Mouse (Mus musculus) C2C12 (cell line): ENCODE results near the gene Phf11c. TPM values are rescaled to one million over a fixed set of nuclear protein-coding genes. Genes with fewer than 3 reads are reported as not detected.
"Not testable (repeated sequence)": the region's sequence is repeated elsewhere in the genome, so short reads cannot be mapped to it uniquely, and the experiment has no call there.

Source experiments
- H3K27me3 ChIP-seq: one replicate; pipeline ENCODE4 v1.6.1; 2011; ENCODE audit not compliant: control insufficient read depth, insufficient read depth, insufficient read length
- H3K36me3 ChIP-seq: one replicate; pipeline ENCODE4 v1.6.1; 2011; ENCODE audit not compliant: control insufficient read depth, insufficient read depth
- H3K4me3 ChIP-seq: one replicate; pipeline ENCODE4 v1.5.1; 2011; ENCODE audit warnings: mild to moderate bottlenecking, control low read depth; ENCODE audit not compliant: poor library complexity, insufficient read depth, severe bottlenecking
- H3K79me2 ChIP-seq: one replicate; pipeline ENCODE4 v1.6.1; 2011; ENCODE audit not compliant: control insufficient read depth, insufficient read depth
- H3K79me3 ChIP-seq: one replicate; pipeline ENCODE4 v1.6.1; 2011; ENCODE audit warnings: low read depth, control low read depth
- H3ac ChIP-seq: one replicate; pipeline ENCODE3; 2011; ENCODE audit warnings: low read depth; ENCODE audit not compliant: control insufficient read depth, insufficient read length
- CEBPB ChIP-seq: IDR thresholded peaks from one replicate; pipeline ENCODE4 v1.6.1; 2011; ENCODE audit warnings: low read depth, mild to moderate bottlenecking, control low read depth, moderate library complexity
- CTCF ChIP-seq: IDR thresholded peaks from one replicate; pipeline ENCODE4 v1.5.1; 2011; ENCODE audit not compliant: control insufficient read depth, insufficient read depth, insufficient read length
- FOSL1 ChIP-seq: IDR thresholded peaks from one replicate; pipeline ENCODE4 v1.8.0; 2011; ENCODE audit warnings: mild to moderate bottlenecking, low read length; ENCODE audit not compliant: poor library complexity, insufficient read depth, severe bottlenecking
- MAX ChIP-seq: IDR thresholded peaks from one replicate; pipeline ENCODE4 v1.6.1; 2011; ENCODE audit warnings: mild to moderate bottlenecking, control low read depth
- MYOD1 ChIP-seq: IDR thresholded peaks from one replicate; pipeline ENCODE4 v1.6.1; 2011; ENCODE audit warnings: low read depth; ENCODE audit not compliant: control insufficient read depth, insufficient read length
- MYOG ChIP-seq: IDR thresholded peaks from one replicate; pipeline ENCODE4 v1.6.1; 2011; ENCODE audit not compliant: control insufficient read depth, insufficient read length; ENCODE audit errors: extremely low read depth
- USF1 ChIP-seq: IDR thresholded peaks from one replicate; pipeline ENCODE4 v1.6.1; 2011; ENCODE audit warnings: low read depth, mild to moderate bottlenecking, control low read depth, moderate library complexity
- polyA plus RNA-seq: library from polyadenylated mRNA; unstranded; fragments of >200 nt; fragmentation: generic; extraction: Trizol; gene quantifications from one replicate; pipeline ENCODE4 v1.2.1, GENCODE M21; 2012; ENCODE audit warnings: missing spikeins

Gene Phf11c
- polyA plus RNA-seq, 1 experiment = 0.18 TPM

DNA sequence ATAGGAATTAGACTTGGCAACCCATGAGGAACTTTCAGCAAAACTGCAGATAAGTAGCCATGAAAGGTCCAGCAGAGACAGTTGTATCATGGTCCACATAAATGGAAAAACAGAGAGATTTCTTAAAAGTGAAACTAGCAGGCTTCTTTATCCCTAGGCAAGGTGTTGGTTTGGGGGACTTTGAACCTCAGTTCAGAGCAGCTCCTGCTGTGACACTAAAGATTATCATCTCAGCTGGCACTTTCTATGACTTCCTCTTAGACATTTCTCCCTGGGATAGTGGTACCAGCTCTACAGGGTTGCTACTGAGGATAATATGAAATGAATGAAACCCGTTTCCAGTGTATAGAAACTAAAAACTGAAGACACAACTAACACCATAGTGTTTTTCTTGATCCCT lies 5.6 kb downstream of the Phf11c start:
- H3ac ChIP-seq = no peak overlapping the region
- H3K27me3 ChIP-seq = no peaks in the 10 kb centered on the region
- H3K79me3 ChIP-seq = no peaks in the 10 kb centered on the region
- peaks cover 5% of the 10 kb centered on the region for H3K36me3 ChIP-seq
- no peak overlapping the region for H3K4me3 ChIP-seq
- no peak for TF ChIP-seq MAX
- no peak for TF ChIP-seq MYOD1
- TF ChIP-seq MYOG = no peak
- no peak for TF ChIP-seq CTCF
- TF ChIP-seq USF1 = no peak
- no peak for TF ChIP-seq CEBPB
- no peak for TF ChIP-seq FOSL1
- no peaks in the 10 kb centered on the region for H3K79me2 ChIP-seq

DNA sequence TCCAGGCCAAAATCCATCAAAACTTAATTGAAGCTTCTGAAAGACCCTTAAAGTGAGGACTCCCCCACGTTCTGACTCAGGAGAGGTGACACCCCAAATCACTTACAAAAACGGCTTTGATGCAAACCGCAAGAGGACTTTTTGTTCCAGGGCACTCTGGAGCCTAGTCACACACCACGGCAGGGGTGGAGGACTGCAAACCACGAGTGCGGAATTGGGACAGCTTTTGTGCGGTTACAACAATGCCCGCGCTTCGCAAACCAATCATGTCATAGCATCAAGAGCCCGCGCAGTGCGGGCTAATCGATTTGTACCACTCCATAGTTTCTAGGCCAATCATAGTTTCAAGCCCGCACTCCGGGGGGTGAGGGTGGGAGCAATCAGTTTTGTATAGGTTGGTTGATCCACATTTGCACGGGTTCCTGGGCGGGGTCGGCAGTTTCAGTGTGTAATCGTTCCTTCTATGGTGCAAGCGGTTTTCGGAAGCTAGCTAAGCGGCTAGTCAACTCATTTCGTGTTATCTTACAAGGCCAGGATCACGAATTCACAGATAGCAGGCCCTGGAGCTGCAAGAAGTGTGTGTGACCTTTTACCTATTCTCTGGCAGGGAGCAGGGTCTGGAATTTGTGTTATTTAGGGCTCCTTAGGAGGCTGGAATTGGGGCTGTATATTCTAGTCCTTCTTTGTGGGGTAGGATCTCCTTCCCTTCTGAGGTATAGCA lies 24.7 kb downstream of the Phf11c start:
- Histone ChIP-seq H3K36me3 (no peaks in the 10 kb centered on the region), H3K4me3 (no peak overlapping the region), H3K27me3 (peaks cover 3% of the 10 kb centered on the region), H3K79me2 (no peaks in the 10 kb centered on the region), H3ac (no peak overlapping the region), H3K79me3 (no peaks in the 10 kb centered on the region)
- no peak for TF ChIP-seq MYOD1
- TF ChIP-seq FOSL1 = no peak
- TF ChIP-seq MYOG = no peak
- no peak for TF ChIP-seq MAX
- no peak for TF ChIP-seq CEBPB
- TF ChIP-seq USF1 = no peak
- no peak for TF ChIP-seq CTCF

DNA sequence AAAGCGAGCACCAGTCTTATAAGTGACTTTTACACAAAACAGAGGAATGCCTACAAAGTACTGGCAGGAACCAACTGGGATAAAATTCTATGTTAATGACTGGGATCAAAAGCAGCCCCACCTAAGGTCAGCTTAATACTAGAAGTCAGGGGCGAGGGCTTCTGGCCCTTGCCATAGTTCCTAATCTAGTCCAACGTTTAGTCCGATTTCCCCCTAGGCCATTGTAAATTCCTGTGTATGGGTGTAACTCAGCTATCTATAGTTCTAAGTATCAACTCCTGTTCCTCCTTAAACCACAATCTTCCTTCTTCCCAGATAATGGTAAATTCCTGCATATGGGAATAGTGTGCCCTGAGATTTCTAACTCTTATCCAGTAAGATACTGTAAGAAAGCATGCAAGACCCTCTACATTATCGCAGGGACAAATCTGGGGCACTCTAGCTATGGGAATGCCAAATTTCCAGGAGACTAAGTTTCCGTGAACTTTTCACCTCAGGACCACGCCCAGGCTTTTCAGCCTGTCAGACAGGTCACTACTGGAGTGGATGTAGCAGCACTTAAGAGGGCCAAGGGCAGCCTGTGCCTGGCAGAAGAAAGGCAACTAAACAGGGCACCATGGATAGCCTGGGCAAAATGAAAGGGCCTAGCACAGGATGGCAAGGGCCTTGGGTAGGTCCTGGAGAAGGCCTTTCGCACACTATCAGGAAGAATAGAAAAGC lies 28.6 kb downstream of the Phf11c start:
- Histone ChIP-seq H3K79me2 (no peaks in the 10 kb centered on the region), H3K36me3 (no peaks in the 10 kb centered on the region), H3K27me3 (peaks cover under 1% of the 10 kb centered on the region), H3K4me3 (no peak overlapping the region), H3K79me3 (no peaks in the 10 kb centered on the region), H3ac (no peak overlapping the region)
- TF ChIP-seq USF1 = no peak
- TF ChIP-seq CEBPB = no peak
- no peak for TF ChIP-seq CTCF
- TF ChIP-seq MYOG = no peak
- TF ChIP-seq MAX = no peak
- no peak for TF ChIP-seq MYOD1
- no peak for TF ChIP-seq FOSL1

DNA sequence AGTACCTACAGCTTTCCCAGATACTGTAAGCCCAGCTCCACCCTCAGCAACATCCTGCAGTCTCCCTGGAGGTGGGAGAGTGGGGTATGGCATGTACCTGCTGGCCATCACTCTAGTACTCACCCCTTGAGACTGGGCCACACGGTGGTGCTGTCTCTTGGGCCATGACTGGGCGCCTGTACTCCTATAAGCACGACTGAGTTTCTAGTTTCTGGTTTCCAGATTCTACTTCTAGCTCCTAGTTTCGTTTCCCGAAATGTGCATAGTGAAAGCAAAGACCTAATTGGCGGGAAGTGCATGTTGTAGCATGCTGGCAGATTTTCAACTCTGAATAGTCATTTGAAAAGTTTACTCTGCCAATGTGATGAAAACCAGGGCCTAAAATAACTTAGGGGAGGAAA lies 29.9 kb downstream of the Phf11c start, which contains the start of gene Phf11d:
Gene Phf11d, minus strand, starts transcription at position 227 of the 401 bp plus-strand sequence.
- H3K36me3 ChIP-seq = no peaks in the 10 kb centered on the region
- H3K4me3 ChIP-seq = no peak within 1 kb of the TSS
- TF ChIP-seq CTCF (no peak), MAX (no peak), FOSL1 (no peak), USF1 (no peak), MYOG (no peak), MYOD1 (no peak), CEBPB (no peak)
- H3K27me3 ChIP-seq = no peaks in the 10 kb centered on the region
- no peaks in the 10 kb centered on the region for H3K79me2 ChIP-seq
- H3K79me3 ChIP-seq = no peaks in the 10 kb centered on the region
- no peak within 1 kb of the TSS for H3ac ChIP-seq

DNA sequence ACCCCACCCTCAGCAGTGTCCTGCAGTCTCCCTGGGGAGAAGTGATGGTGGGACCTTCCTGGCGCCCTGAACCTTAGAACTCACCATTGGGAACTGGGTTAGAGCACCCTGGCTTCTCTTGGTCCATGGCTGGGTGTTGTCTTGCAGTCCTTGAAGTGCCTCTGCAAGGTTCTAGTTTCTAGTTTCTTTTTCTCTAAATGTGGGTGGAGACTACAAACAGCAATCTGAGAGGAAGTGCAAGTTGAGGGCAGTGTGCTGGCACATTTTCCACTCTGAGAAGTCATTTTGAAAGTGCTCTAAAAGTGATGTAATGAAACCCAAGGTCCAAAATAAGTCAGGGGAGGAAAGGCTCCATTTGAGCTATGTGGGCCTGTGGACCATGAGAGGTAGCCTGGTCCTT lies 54.0 kb downstream of the Phf11c start, which contains the start of gene Phf11b:
Gene Phf11b, minus strand, starts transcription at position 163 of the 400 bp plus-strand sequence.
- H3K27me3 ChIP-seq, H3K79me2 ChIP-seq, H3K36me3 ChIP-seq, H3K79me3 ChIP-seq, H3ac ChIP-seq, H3K4me3 ChIP-seq: not testable (repeated sequence)

DNA sequence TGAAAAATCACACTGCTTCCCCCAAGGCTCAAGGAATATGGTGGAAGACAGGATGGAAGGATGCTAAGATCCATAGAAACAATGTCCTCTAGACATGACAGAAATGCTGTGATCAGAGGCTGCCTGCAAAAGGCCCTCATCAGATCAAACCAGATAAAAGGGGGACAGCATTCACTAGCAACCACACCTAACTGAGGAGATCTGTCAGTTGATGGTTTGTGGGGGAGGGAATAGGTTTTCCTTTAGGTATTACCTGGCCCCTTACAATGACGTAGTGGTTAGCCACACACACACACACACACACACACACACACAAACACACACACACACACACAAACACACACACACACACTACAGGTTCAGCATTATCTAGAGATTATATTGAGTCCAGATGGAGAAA lies 55.6 kb downstream of the Phf11c start:
- H3ac ChIP-seq = no peak overlapping the region
- TF ChIP-seq CTCF (no peak), MAX (no peak), FOSL1 (no peak), MYOG (no peak), MYOD1 (no peak), CEBPB (no peak), USF1 (no peak)
- no peak overlapping the region for H3K4me3 ChIP-seq
- H3K36me3 ChIP-seq = no peaks in the 10 kb centered on the region
- H3K27me3 ChIP-seq = no peaks in the 10 kb centered on the region
- no peaks in the 10 kb centered on the region for H3K79me3 ChIP-seq
- no peaks in the 10 kb centered on the region for H3K79me2 ChIP-seq

DNA sequence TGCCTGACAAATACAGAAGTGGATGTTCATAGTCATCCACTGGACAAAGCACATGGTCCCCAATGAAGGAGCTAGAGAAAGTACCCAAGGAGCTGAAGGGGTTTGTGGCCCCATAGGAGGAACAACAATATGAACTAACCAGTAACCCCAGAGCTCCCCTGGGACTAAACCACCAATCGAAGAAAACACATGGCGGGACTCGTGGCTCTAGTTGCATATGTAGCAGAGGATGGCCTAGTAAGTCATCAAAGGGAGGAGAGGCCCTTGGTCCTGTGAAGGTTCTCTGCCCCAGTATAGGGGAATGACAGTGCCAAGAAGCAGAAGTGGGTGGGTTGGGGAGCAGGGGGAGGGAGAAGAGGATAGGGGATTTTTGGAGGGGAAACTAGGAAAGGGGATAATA lies 59.1 kb downstream of the Phf11c start:
- not testable (repeated sequence) for H3K79me2 ChIP-seq, H3K36me3 ChIP-seq, H3ac ChIP-seq, H3K4me3 ChIP-seq, H3K79me3 ChIP-seq, H3K27me3 ChIP-seq
